Mouse (Mus musculus) bone marrow, adult 2 months (tissue): ENCODE data around the gene Exoc4. TPM values are rescaled to one million over a fixed set of nuclear protein-coding genes. Genes with fewer than 3 reads are reported as not detected.

Experiments
- H3K27ac ChIP-seq: fragments of 200-500 bp; 2 replicates; pipeline ENCODE4 v1.5.1; 2012; ENCODE audit warnings: low read depth, mild to moderate bottlenecking, control low read depth, inconsistent platforms, low read length; ENCODE audit not compliant: control insufficient read depth, poor library complexity, insufficient read depth
- H3K4me1 ChIP-seq: fragments of 200-500 bp; 2 replicates; pipeline ENCODE4 v1.6.1; 2011; ENCODE audit warnings: low read length; ENCODE audit not compliant: control insufficient read depth, insufficient read depth
- H3K4me3 ChIP-seq: fragments of 200-500 bp; replicated peaks from 2 replicates; pipeline ENCODE3; 2011; ENCODE audit warnings: mild to moderate bottlenecking, low read depth, low read length, control low read depth; ENCODE audit not compliant: control insufficient read depth
- CTCF ChIP-seq: fragments of 200-500 bp; IDR thresholded peaks from 2 replicates; pipeline ENCODE4 v1.5.1; 2011; ENCODE audit warnings: low read length, control low read depth; ENCODE audit not compliant: control insufficient read depth, insufficient read depth
- POLR2A ChIP-seq: fragments of 200-500 bp; IDR thresholded peaks from 2 replicates; pipeline ENCODE4 v1.6.1; 2011; ENCODE audit warnings: low read depth, mild to moderate bottlenecking, control low read depth, low read length, borderline replicate concordance; ENCODE audit not compliant: control insufficient read depth
- WGBS: fragments of 180-500 bp; shearing (Covaris S2); methylation state at CpG from one replicate; pipeline ENCODE4 v1.1.7; 2018; 5-methylcytosine and 5-hydroxymethylcytosine counted together
- polyA plus RNA-seq: library from polyadenylated mRNA; stranded (reverse); fragments of >200 nt; gene quantifications from 2 replicates; pipeline ENCODE4 v1.2.4, GENCODE M21; 2011; ENCODE audit warnings: low replicate concordance; ENCODE audit not compliant: missing spikeins, insufficient read depth, insufficient read length

The Exoc4 gene
- polyA plus RNA-seq, 1 experiment: 13.7 TPM

DNA sequence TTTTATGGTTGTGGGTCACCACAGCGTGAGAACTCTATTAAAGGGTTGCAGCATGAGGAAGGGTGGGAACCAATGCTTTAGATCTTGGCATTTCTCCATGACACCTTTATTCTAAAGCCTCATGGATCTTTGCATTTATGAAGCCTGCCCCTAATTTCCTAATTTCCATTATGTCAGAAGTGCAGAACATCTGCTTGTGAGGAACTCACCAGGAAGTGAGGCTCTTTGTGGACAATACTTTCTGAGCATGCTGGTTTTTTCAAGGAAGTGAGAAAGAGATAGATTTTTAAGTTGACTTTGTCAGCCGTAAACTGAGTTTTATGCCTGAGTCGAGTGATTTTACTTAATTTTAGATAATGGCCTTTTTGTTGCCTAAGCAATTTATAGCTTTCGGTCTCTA is 7.8 kb downstream of the Exoc4 start:
- 77% methylated on average over 4 of the region's 4 CpGs for WGBS
- Histone ChIP-seq H3K27ac (no peak overlapping the region), H3K4me1 (no peaks in the 10 kb centered on the region), H3K4me3 (no peak overlapping the region)
- TF ChIP-seq POLR2A: no peak
- no peak for TF ChIP-seq CTCF

- Histone ChIP-seq H3K4me3 (no peak overlapping the region), H3K27ac (no peak overlapping the region), H3K4me1 (no peaks in the 10 kb centered on the region)
- TF ChIP-seq CTCF (no peak), POLR2A (no peak)
- WGBS: 81% methylated on average over 5 of the region's 5 CpGs
Observed at GRCm38 (mm10) chr6:33257076-33257789, 8.3 kb downstream of the Exoc4 start.

DNA sequence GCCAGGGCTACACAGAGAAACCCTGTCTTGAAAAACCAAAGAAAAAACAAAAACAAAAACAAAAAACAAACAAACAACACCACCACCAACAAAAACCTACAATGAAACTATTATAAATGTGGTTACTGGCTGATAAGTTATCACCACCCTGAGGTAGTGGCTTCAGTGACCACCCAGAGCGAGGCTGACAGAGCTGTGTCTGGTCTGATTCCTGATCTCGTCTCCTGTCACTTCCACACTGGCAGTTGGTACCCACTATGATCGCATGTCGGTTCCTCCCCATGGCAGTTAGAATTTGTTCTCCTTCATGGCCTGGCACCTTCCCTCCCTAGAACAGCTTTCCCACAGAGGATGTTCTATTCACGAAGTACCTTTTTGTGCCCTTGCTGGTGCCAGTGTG is 11.0 kb downstream of the Exoc4 start:
- Histone ChIP-seq H3K27ac (no peak overlapping the region), H3K4me3 (no peak overlapping the region), H3K4me1 (no peaks in the 10 kb centered on the region)
- TF ChIP-seq POLR2A (no peak), CTCF (no peak)
- 72% methylated on average over 5 of the region's 5 CpGs for WGBS

- H3K4me1 ChIP-seq: no peaks in the 10 kb centered on the region
- TF ChIP-seq CTCF (no peak), POLR2A (no peak)
- no peak overlapping the region for H3K4me3 ChIP-seq
- WGBS: 93% methylated on average over 3 of the region's 3 CpGs
- no peak overlapping the region for H3K27ac ChIP-seq
Observed at GRCm38 (mm10) chr6:33261606-33262005, 12.7 kb downstream of the Exoc4 start.

DNA sequence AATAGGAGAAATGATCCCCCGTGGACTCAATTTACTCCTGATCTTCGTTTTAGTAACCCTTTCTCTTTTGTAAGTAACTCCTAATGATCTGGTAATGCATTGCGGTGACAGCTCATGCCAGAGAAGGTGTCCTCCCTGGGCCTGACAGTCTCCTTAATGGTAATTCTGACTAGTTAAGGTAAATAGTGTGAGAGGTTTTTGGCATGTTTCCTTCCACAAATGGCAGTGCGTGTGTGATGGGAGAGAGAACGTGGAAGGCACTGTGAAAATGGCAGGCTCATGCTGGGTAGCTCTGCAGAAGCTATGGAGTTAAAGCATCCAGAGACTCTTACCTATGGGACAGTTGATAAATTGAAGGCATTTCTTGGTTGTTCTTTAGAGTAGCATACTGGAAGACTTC is 15.1 kb downstream of the Exoc4 start:
- 81% methylated on average over 5 of the region's 5 CpGs for WGBS
- TF ChIP-seq CTCF (no peak), POLR2A (no peak)
- Histone ChIP-seq H3K27ac (no peak overlapping the region), H3K4me3 (no peak overlapping the region), H3K4me1 (no peaks in the 10 kb centered on the region)

DNA sequence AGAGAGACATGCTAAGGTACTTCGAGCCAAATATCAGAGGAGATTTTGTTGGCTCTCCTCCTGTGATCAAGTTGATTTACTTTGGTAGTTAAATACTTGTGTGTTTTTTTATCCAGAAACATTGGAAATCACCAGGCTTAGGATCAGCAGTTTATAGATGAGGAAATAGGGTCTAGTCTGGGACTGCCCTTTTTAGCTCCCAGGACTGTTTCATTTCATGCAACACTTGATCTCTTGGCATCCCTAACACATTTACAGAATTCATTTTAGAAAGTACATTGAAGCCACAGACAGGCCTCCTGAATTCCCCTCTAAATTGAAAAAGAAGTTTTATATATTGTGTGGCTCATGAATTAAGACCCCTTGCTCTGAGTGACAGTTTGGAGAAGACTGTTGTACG is 15.5 kb downstream of the Exoc4 start:
- TF ChIP-seq CTCF (no peak), POLR2A (no peak)
- WGBS: 98% methylated on average over 2 of the region's 2 CpGs
- no peak overlapping the region for H3K27ac ChIP-seq
- H3K4me1 ChIP-seq: no peaks in the 10 kb centered on the region
- no peak overlapping the region for H3K4me3 ChIP-seq

GRCm38 (mm10) chr6:33267571-33267970 is 18.7 kb downstream of the Exoc4 start:
- Histone ChIP-seq H3K27ac (no peak overlapping the region), H3K4me1 (no peaks in the 10 kb centered on the region), H3K4me3 (no peak overlapping the region)
- WGBS: 87% methylated on average over 6 of the region's 6 CpGs
- no peak for TF ChIP-seq POLR2A

GRCm38 (mm10) chr6:33283523-33283922 is 34.6 kb downstream of the Exoc4 start:
- Histone ChIP-seq H3K27ac (no peak overlapping the region), H3K4me1 (no peaks in the 10 kb centered on the region), H3K4me3 (no peak overlapping the region)
- no peak for TF ChIP-seq POLR2A
- no peak for TF ChIP-seq CTCF
- WGBS: 86% methylated on average over 3 of the region's 3 CpGs

DNA sequence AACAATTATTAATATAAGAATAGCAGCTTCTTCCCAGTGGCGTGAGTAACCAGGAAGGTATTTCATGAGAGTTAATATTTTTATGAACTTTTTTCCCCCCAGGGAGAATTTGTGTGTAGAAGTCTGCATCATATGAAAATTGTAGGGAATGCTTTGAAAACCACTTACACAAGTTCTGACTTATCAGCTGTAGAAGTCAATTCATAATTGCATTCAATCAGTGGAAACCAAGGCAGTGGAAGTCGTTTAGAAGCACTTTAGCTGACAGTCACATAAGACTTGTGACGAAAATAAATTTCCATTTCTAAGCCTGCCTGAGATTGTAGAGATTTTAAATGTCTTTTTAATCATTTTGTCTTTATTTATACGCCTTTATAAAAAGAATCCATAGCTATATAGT is 35.1 kb downstream of the Exoc4 start:
- WGBS: 80% methylated on average over 4 of the region's 4 CpGs

More for the DNA sequence above, 35.1 kb downstream of the Exoc4 start:
- Histone ChIP-seq H3K4me3 (no peak overlapping the region), H3K4me1 (no peaks in the 10 kb centered on the region), H3K27ac (no peak overlapping the region)
- no peak for TF ChIP-seq CTCF
- no peak for TF ChIP-seq POLR2A
